Mouse (Mus musculus) embryonic facial prominence, embryonic 11.5 days (tissue): Measurements from ENCODE around the gene Tas2r115. TPM values are rescaled to one million over a fixed set of nuclear protein-coding genes. Genes with fewer than 3 reads are reported as not detected.

ENCODE experiments used
- polyA plus RNA-seq: library from polyadenylated mRNA; unstranded; fragments of >200 nt; fragmentation: Nextera tagmentation; extraction: Ambion mirVana; gene quantifications from 2 replicates; pipeline ENCODE4 v1.2.1, GENCODE M21; 2014

Tas2r115 gene
- polyA plus RNA-seq, 1 experiment from 2014 or later: not detected

Other genes with a start within 250 kb of the Tas2r115 start
- gene Prh1, start 168.2 kb downstream of the Tas2r115 start, polyA plus RNA-seq: not detected in 2 replicates
- gene Prp2, start 142.1 kb downstream of the Tas2r115 start, polyA plus RNA-seq: not detected in 2 replicates
- gene A630073D07Rik, start 86.5 kb downstream of the Tas2r115 start, polyA plus RNA-seq: not detected in 2 replicates
- gene Tas2r120, start 81.1 kb downstream of the Tas2r115 start, polyA plus RNA-seq: not detected in 2 replicates
- not detected in 2 replicates for gene Tas2r121, start 37.0 kb downstream of the Tas2r115 start, polyA plus RNA-seq
- not detected in 2 replicates for gene Tas2r122, start 26.1 kb downstream of the Tas2r115 start, polyA plus RNA-seq
- gene Tas2r124, start 16.7 kb upstream of the Tas2r115 start, polyA plus RNA-seq: not detected in 2 replicates
- not detected in 2 replicates for gene Tas2r102, start 24.1 kb upstream of the Tas2r115 start, polyA plus RNA-seq
- gene Tas2r136, start 40.1 kb upstream of the Tas2r115 start, polyA plus RNA-seq: not detected in 2 replicates
- gene Tas2r117, start 64.8 kb upstream of the Tas2r115 start, polyA plus RNA-seq: not detected in 2 replicates
- not detected in 2 replicates for gene Tas2r123, start 109.1 kb upstream of the Tas2r115 start, polyA plus RNA-seq
- gene Tas2r116, start 117.4 kb upstream of the Tas2r115 start, polyA plus RNA-seq: not detected in 2 replicates
- not detected in 2 replicates for gene Tas2r110, start 130.0 kb upstream of the Tas2r115 start, polyA plus RNA-seq
- not detected in 2 replicates for gene Tas2r113, start 155.0 kb upstream of the Tas2r115 start, polyA plus RNA-seq
- not detected in 2 replicates for gene Tas2r125, start 171.6 kb upstream of the Tas2r115 start, polyA plus RNA-seq
- gene Tas2r129, start 213.1 kb upstream of the Tas2r115 start, polyA plus RNA-seq: not detected in 2 replicates
- gene Tas2r131, start 219.9 kb upstream of the Tas2r115 start, polyA plus RNA-seq: not detected in 2 replicates
- gene Tas2r109, start 242.9 kb upstream of the Tas2r115 start, polyA plus RNA-seq: not detected in 2 replicates